Mouse (Mus musculus): Measurements from ENCODE around the gene Olfr63.
A peak's percentile ranks its signal among the peaks of the same experiment; 100 is the strongest.
"Not testable (repeated sequence)": the region's sequence is repeated elsewhere in the genome, so short reads cannot be mapped to it uniquely, and the experiment has no call there.

Olfr63 gene

DNA sequence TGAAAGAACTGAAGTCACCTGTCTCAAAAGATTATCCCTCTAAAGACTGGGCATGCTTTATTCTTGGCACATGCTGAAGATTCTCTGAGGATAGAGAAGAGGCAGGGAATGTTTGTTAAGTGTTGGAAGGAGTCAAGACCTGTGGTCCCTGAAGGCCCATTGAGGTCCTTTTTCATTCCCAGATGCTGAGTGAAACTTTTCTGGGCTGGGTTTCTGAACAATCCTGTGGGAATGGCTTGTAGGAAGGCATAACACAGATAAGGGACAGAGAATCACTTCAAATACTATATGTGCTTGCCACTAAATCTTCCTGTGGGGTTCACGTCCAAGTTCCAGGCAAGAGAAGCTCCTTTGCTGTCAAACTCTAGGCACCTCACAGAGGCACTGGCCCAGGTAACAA, at the start of gene Olfr63:
TSS of gene Olfr63 (plus strand) at position 301 of the 400 bp plus-strand sequence.
- Histone ChIP-seq H3K4me3 (replicated peaks; ENCODE audit: low read length) (no peak within 1 kb of the TSS), H3K27me3 (ENCODE audit: insufficient read depth, low read length) (no peaks in the 10 kb centered on the region), H3K9me3 (ENCODE audit: low read length) (no peaks in the 10 kb centered on the region), H3K4me1 (replicated peaks; ENCODE audit: low read depth, low read length) (no peaks in the 10 kb centered on the region), H3K36me3 (ENCODE audit: insufficient read depth, low read length) (no peaks in the 10 kb centered on the region)
- no peak for TF ChIP-seq POU5F1 (IDR thresholded peaks at IDR 0.05; ENCODE audit: borderline replicate concordance, low read length)
- no peak for TF ChIP-seq NANOG (IDR thresholded peaks at IDR 0.05; ENCODE audit: borderline replicate concordance, low read length)
- no peak for TF ChIP-seq CTCF (conservative IDR thresholded peaks at IDR 0.05; ENCODE audit: low read length)

DNA sequence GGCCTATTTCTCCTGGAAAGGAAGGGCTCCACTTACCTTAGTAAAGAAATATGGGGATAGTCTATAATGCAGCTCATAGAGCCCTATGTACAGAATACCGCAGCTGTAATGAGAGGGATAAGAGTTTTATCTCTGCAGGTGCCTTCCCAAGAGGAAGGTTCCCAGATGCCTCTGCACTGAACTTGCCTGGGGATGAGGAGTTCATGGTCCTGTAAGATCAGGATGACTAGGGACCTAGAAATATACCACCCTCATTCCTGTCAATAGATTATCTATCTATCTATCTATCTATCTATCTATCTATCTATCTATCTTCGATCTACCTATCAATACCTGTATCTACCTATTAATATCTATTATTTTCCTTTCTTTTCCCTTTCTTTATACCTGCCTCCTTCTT, 42.9 kb upstream of the Olfr63 start, which contains the start of gene Olfr1564:
TSS of gene Olfr1564 (minus strand) at position 101 of the 400 bp plus-strand sequence.
- no peak for TF ChIP-seq NANOG (IDR thresholded peaks at IDR 0.05; ENCODE audit: borderline replicate concordance, low read length)
- no peak for TF ChIP-seq POU5F1 (IDR thresholded peaks at IDR 0.05; ENCODE audit: borderline replicate concordance, low read length)
- no peak for TF ChIP-seq CTCF (conservative IDR thresholded peaks at IDR 0.05; ENCODE audit: low read length)
- H3K4me1 ChIP-seq (replicated peaks; ENCODE audit: low read depth, low read length), result no peaks in the 10 kb centered on the region
- no peaks in the 10 kb centered on the region for H3K36me3 ChIP-seq (ENCODE audit: insufficient read depth, low read length)
- H3K4me3 ChIP-seq (replicated peaks; ENCODE audit: low read length), result no peak within 1 kb of the TSS
- H3K27me3 ChIP-seq (ENCODE audit: insufficient read depth, low read length), result no peaks in the 10 kb centered on the region
- peaks cover 10% of the 10 kb centered on the region for H3K9me3 ChIP-seq (ENCODE audit: low read length)

DNA sequence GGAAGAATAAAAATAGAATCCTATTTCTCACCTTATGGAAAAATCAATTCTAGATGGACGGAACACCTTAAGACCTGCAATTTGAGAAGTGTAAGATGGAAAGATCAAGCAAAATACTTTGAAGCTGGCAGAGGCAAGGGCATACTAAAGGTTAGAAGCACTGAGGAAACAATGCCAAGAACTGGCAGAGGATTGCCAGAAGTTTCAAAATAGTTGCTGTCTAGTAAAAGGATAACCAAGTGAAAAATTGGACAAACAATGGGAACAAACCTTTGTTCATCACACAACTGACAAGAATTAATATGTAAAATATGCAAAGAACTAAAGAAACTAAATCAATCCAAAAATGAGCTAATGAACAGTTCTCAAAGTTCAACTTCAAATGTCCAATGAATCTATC, 27.8 kb upstream of the Olfr63 start:
- H3K36me3 ChIP-seq (ENCODE audit: insufficient read depth, low read length), result peaks cover 13% of the 10 kb centered on the region
- not testable (repeated sequence) for H3K9me3 ChIP-seq (ENCODE audit: low read length)

DNA sequence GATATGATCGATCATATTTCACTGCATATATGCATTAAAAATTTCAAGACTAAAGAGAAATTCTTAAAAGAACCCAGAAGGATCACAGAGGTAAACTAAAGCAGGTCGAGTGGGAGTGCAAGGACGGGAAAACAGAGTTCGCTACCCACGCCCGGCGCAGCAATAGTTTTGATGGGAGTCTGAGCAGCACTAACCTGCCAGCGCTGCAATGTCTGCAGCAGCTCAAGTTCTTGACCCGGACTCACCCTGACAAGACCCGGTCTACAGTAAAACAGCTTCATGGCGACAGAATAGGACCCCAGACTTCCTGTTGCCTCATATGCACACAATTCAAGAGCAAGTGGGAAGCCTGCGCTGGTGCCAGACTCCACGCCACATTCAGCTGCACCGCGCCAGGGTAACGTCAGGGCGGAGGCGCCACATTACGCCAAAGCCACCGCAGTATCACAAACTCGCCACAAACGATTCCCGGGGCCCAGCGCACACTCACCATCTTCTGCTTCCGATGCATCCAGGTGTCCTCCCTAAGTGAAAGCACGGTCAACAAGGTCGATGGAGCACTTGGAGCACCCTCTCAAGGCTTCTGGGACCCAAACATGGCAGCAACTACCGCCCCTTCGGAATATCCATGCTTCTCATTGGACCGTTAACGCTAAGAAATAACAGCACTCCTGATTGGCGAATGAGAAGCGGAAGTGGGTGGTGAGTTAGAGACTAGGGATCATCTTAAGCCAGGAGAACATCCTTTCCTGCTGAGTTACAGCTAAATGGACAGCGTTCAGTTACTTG, 9.8 kb upstream of the Olfr63 start, which contains the start of gene Zfp955a:
TSS of gene Zfp955a (minus strand) at position 616 of the 789 bp plus-strand sequence.
- H3K4me1 ChIP-seq (replicated peaks; ENCODE audit: low read depth, low read length); H3K36me3 ChIP-seq (ENCODE audit: insufficient read depth, low read length); H3K9me3 ChIP-seq (ENCODE audit: low read length); H3K27me3 ChIP-seq (ENCODE audit: insufficient read depth, low read length); H3K4me3 ChIP-seq (replicated peaks; ENCODE audit: low read length): not testable (repeated sequence)

More for the DNA sequence above, 27.8 kb upstream of the Olfr63 start:
- not testable (repeated sequence) for H3K4me3 ChIP-seq (replicated peaks; ENCODE audit: low read length); H3K27me3 ChIP-seq (ENCODE audit: insufficient read depth, low read length); H3K4me1 ChIP-seq (replicated peaks; ENCODE audit: low read depth, low read length)

DNA sequence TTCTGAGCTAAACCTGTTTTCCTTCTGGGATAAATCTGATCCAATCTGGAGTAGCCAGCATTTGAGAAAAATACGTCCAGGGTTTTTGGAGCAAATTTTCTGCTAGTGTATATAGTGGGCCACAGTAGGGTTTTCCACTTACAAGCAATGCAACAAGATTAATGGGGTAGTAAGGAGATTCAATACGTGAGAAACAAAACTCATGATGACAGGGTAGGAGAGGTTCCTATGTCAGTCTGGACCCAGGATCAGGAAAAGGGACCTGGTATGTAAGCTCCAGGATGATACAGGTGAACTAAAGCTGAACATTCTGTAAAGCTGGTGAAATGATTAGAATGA, 9.2 kb upstream of the Olfr63 start:
- not testable (repeated sequence) for H3K36me3 ChIP-seq (ENCODE audit: insufficient read depth, low read length); H3K27me3 ChIP-seq (ENCODE audit: insufficient read depth, low read length); H3K4me1 ChIP-seq (replicated peaks; ENCODE audit: low read depth, low read length); H3K4me3 ChIP-seq (replicated peaks; ENCODE audit: low read length); H3K9me3 ChIP-seq (ENCODE audit: low read length)

DNA sequence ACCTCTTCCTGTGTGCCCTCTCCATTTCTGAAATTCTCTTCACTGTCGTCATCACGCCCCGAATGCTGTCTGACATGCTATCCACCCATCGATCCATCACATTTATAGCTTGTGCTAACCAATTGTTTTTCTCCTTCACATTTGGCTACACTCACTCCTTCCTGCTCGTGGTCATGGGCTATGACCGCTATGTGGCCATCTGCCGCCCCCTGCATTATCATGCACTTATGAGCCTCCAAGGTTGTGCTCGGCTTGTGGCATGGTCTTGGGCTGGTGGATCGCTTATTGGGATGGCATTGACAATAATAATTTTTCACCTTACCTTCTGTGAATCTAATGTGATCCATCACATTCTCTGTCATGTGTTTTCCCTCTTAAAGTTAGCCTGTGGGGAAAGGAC, 4.4 kb downstream of the Olfr63 start:
- H3K9me3 ChIP-seq (ENCODE audit: low read length), result no peaks in the 10 kb centered on the region
- TF ChIP-seq NANOG (IDR thresholded peaks at IDR 0.05; ENCODE audit: borderline replicate concordance, low read length), result no peak
- no peak for TF ChIP-seq POU5F1 (IDR thresholded peaks at IDR 0.05; ENCODE audit: borderline replicate concordance, low read length)
- no peak for TF ChIP-seq CTCF (conservative IDR thresholded peaks at IDR 0.05; ENCODE audit: low read length)
- H3K27me3 ChIP-seq (ENCODE audit: insufficient read depth, low read length), result no peaks in the 10 kb centered on the region
- no peak overlapping the region for H3K4me3 ChIP-seq (replicated peaks; ENCODE audit: low read length)
- no peaks in the 10 kb centered on the region for H3K36me3 ChIP-seq (ENCODE audit: insufficient read depth, low read length)
- no peaks in the 10 kb centered on the region for H3K4me1 ChIP-seq (replicated peaks; ENCODE audit: low read depth, low read length)

DNA sequence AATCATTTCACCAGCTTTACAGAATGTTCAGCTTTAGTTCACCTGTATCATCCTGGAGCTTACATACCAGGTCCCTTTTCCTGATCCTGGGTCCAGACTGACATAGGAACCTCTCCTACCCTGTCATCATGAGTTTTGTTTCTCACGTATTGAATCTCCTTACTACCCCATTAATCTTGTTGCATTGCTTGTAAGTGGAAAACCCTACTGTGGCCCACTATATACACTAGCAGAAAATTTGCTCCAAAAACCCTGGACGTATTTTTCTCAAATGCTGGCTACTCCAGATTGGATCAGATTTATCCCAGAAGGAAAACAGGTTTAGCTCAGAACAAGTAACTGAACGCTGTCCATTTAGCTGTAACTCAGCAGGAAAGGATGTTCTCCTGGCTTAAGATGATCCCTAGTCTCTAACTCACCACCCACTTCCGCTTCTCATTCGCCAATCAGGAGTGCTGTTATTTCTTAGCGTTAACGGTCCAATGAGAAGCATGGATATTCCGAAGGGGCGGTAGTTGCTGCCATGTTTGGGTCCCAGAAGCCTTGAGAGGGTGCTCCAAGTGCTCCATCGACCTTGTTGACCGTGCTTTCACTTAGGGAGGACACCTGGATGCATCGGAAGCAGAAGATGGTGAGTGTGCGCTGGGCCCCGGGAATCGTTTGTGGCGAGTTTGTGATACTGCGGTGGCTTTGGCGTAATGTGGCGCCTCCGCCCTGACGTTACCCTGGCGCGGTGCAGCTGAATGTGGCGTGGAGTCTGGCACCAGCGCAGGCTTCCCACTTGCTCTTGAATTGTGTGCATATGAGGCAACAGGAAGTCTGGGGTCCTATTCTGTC, 24.8 kb downstream of the Olfr63 start, which contains the start of gene Zfp955b:
TSS of gene Zfp955b (plus strand) at position 506 of the 837 bp plus-strand sequence.
- H3K9me3 ChIP-seq (ENCODE audit: low read length); H3K4me1 ChIP-seq (replicated peaks; ENCODE audit: low read depth, low read length); H3K36me3 ChIP-seq (ENCODE audit: insufficient read depth, low read length); H3K27me3 ChIP-seq (ENCODE audit: insufficient read depth, low read length): not testable (repeated sequence)
- H3K4me3 ChIP-seq (replicated peaks; ENCODE audit: low read length), result peak within 1 kb of the TSS; percentile 37; the same call in 1 of the 2 replicates

DNA sequence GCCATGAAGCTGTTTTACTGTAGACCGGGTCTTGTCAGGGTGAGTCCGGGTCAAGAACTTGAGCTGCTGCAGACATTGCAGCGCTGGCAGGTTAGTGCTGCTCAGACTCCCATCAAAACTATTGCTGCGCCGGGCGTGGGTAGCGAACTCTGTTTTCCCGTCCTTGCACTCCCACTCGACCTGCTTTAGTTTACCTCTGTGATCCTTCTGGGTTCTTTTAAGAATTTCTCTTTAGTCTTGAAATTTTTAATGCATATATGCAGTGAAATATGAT, 25.3 kb downstream of the Olfr63 start:
- peak overlapping the region; percentile 37; the same call in 1 of the 2 replicates for H3K4me3 ChIP-seq (replicated peaks; ENCODE audit: low read length)
- H3K27me3 ChIP-seq (ENCODE audit: insufficient read depth, low read length); H3K9me3 ChIP-seq (ENCODE audit: low read length); H3K4me1 ChIP-seq (replicated peaks; ENCODE audit: low read depth, low read length); H3K36me3 ChIP-seq (ENCODE audit: insufficient read depth, low read length): not testable (repeated sequence)
